Mouse (Mus musculus): ENCODE data around the gene Hoxd8. TPM values are rescaled to one million over a fixed set of nuclear protein-coding genes. Genes with fewer than 3 reads are reported as not detected.

Gene Hoxd8
- polyA plus RNA-seq, 1 experiment from 2014 or later, result 45.6 TPM

- H3K36me3 ChIP-seq (ENCODE audit: insufficient read depth, low read length), result no peaks in the 10 kb centered on the region
- peaks cover 4% of the 10 kb centered on the region; the same call in 1 of the 2 replicates for H3K4me1 ChIP-seq (ENCODE audit: insufficient read depth, low read length)
- no peaks in the 10 kb centered on the region for H3K9me3 ChIP-seq (ENCODE audit: low read length)
- H3K27me3 ChIP-seq (ENCODE audit: insufficient read depth, low read length), result peaks cover 89% of the 10 kb centered on the region
- H3K9ac ChIP-seq (replicated peaks; ENCODE audit: low read length), result no peak within 1 kb of the TSS
- WGBS, result 1% methylated on average over 28 of the region's 28 CpGs
- no peak within 1 kb of the TSS for H3K4me2 ChIP-seq (replicated peaks; ENCODE audit: low read depth, low read length)
- H3K4me3 ChIP-seq (ENCODE audit: low read length), result no peak within 1 kb of the TSS
- no peak within 1 kb of the TSS for H3K27ac ChIP-seq (ENCODE audit: low read length)
- no peak for ATAC-seq (ENCODE audit: low FRiP score, low TSS enrichment)
Measured at GRCm38 (mm10) chr2:74659507-74660005, 44.9 kb upstream of the Hoxd8 start, which contains the start of gene Evx2. Gene Evx2, minus strand, starts transcription at chr2:74659557.

- no peaks in the 10 kb centered on the region for H3K9me3 ChIP-seq (ENCODE audit: low read length)
- H3K4me1 ChIP-seq (ENCODE audit: insufficient read depth, low read length), result peaks cover 2% of the 10 kb centered on the region; the same call in 1 of the 2 replicates
- ATAC-seq (ENCODE audit: low FRiP score, low TSS enrichment), result no peak
- peak overlapping the region; percentile 2; the same call in 1 of the 2 replicates for H3K4me3 ChIP-seq (ENCODE audit: low read length)
- H3K9ac ChIP-seq (replicated peaks; ENCODE audit: low read length), result no peak overlapping the region
- H3K4me2 ChIP-seq (replicated peaks; ENCODE audit: low read depth, low read length), result no peak overlapping the region
- 1% methylated on average over 30 of the region's 30 CpGs for WGBS
- H3K27me3 ChIP-seq (ENCODE audit: insufficient read depth, low read length), result peaks cover 87% of the 10 kb centered on the region
- H3K27ac ChIP-seq (ENCODE audit: low read length), result no peak overlapping the region
- no peaks in the 10 kb centered on the region for H3K36me3 ChIP-seq (ENCODE audit: insufficient read depth, low read length)
Measured at GRCm38 (mm10) chr2:74660421-74661375, 43.7 kb upstream of the Hoxd8 start.

- peaks cover 86% of the 10 kb centered on the region for H3K27me3 ChIP-seq (ENCODE audit: insufficient read depth, low read length)
- WGBS, result under 1% methylated on average over 14 of the region's 14 CpGs
- H3K4me3 ChIP-seq (ENCODE audit: low read length), result peak overlapping the region; percentile 17
- H3K27ac ChIP-seq (ENCODE audit: low read length), result no peak overlapping the region
- H3K9me3 ChIP-seq (ENCODE audit: low read length), result no peaks in the 10 kb centered on the region
- H3K4me2 ChIP-seq (replicated peaks; ENCODE audit: low read depth, low read length), result peak overlapping the region; percentile 35
- no peak overlapping the region for H3K9ac ChIP-seq (replicated peaks; ENCODE audit: low read length)
- ATAC-seq (ENCODE audit: low FRiP score, low TSS enrichment), result peak; percentile 55
- no peaks in the 10 kb centered on the region; the same call in 1 of the 2 replicates for H3K4me1 ChIP-seq (ENCODE audit: insufficient read depth, low read length)
- no peaks in the 10 kb centered on the region for H3K36me3 ChIP-seq (ENCODE audit: insufficient read depth, low read length)
Measured at GRCm38 (mm10) chr2:74661685-74662084, 42.7 kb upstream of the Hoxd8 start.

GRCm38 (mm10) chr2:74663291-74663925, 41.0 kb upstream of the Hoxd8 start:
- H3K4me3 ChIP-seq (ENCODE audit: low read length), result no peak overlapping the region
- H3K36me3 ChIP-seq (ENCODE audit: insufficient read depth, low read length), result no peaks in the 10 kb centered on the region
- H3K27me3 ChIP-seq (ENCODE audit: insufficient read depth, low read length), result peaks cover 91% of the 10 kb centered on the region
- 3% methylated on average over 18 of the region's 18 CpGs for WGBS
- no peak overlapping the region for H3K27ac ChIP-seq (ENCODE audit: low read length)
- no peak overlapping the region; the same call in 1 of the 2 replicates for H3K4me2 ChIP-seq (replicated peaks; ENCODE audit: low read depth, low read length)
- H3K4me1 ChIP-seq (ENCODE audit: insufficient read depth, low read length), result peaks cover 2% of the 10 kb centered on the region
- no peak overlapping the region for H3K9ac ChIP-seq (replicated peaks; ENCODE audit: low read length)
- H3K9me3 ChIP-seq (ENCODE audit: low read length), result no peaks in the 10 kb centered on the region
- no peak for ATAC-seq (ENCODE audit: low FRiP score, low TSS enrichment)

- 4% methylated on average over 7 of the region's 7 CpGs for WGBS
- ATAC-seq (ENCODE audit: low FRiP score, low TSS enrichment), result no peak
- H3K36me3 ChIP-seq (ENCODE audit: insufficient read depth, low read length), result no peaks in the 10 kb centered on the region
- peaks cover 7% of the 10 kb centered on the region for H3K4me1 ChIP-seq (ENCODE audit: insufficient read depth, low read length)
- H3K27me3 ChIP-seq (ENCODE audit: insufficient read depth, low read length), result peaks cover 90% of the 10 kb centered on the region
- no peak overlapping the region for H3K4me2 ChIP-seq (replicated peaks; ENCODE audit: low read depth, low read length)
- H3K9me3 ChIP-seq (ENCODE audit: low read length), result no peaks in the 10 kb centered on the region
- H3K9ac ChIP-seq (replicated peaks; ENCODE audit: low read length), result no peak overlapping the region
- H3K4me3 ChIP-seq (ENCODE audit: low read length), result no peak overlapping the region
- H3K27ac ChIP-seq (ENCODE audit: low read length), result no peak overlapping the region
Measured at GRCm38 (mm10) chr2:74666411-74666810, 38.0 kb upstream of the Hoxd8 start.

GRCm38 (mm10) chr2:74667191-74667841, 37.1 kb upstream of the Hoxd8 start:
- Histone ChIP-seq H3K36me3 (ENCODE audit: insufficient read depth, low read length) (no peaks in the 10 kb centered on the region), H3K4me1 (ENCODE audit: insufficient read depth, low read length) (peaks cover 7% of the 10 kb centered on the region), H3K27me3 (ENCODE audit: insufficient read depth, low read length) (peaks cover 91% of the 10 kb centered on the region), H3K9ac (replicated peaks; ENCODE audit: low read length) (no peak overlapping the region), H3K4me3 (ENCODE audit: low read length) (peak overlapping the region; percentile 48), H3K4me2 (replicated peaks; ENCODE audit: low read depth, low read length) (peak overlapping the region; percentile 82; the same call in 1 of the 2 replicates), H3K9me3 (ENCODE audit: low read length) (no peaks in the 10 kb centered on the region), H3K27ac (ENCODE audit: low read length) (no peak overlapping the region)
- ATAC-seq (ENCODE audit: low FRiP score, low TSS enrichment), result 0 out of 2 replicates have a peak, but pooled peaks have one; percentile 16
- WGBS, result 3% methylated on average over 36 of the region's 36 CpGs

GRCm38 (mm10) chr2:74667842-74668357, 36.5 kb upstream of the Hoxd8 start, which contains the start of gene Hoxd13:
Gene Hoxd13, plus strand, starts transcription at chr2:74668310.
- no peaks in the 10 kb centered on the region for H3K36me3 ChIP-seq (ENCODE audit: insufficient read depth, low read length)
- H3K27me3 ChIP-seq (ENCODE audit: insufficient read depth, low read length), result peaks cover 92% of the 10 kb centered on the region
- H3K4me3 ChIP-seq (ENCODE audit: low read length), result peak within 1 kb of the TSS; percentile 48
- peak within 1 kb of the TSS; percentile 58 for H3K9ac ChIP-seq (replicated peaks; ENCODE audit: low read length)
- peak within 1 kb of the TSS; percentile 82 for H3K4me2 ChIP-seq (replicated peaks; ENCODE audit: low read depth, low read length)
- H3K27ac ChIP-seq (ENCODE audit: low read length), result no peak within 1 kb of the TSS
- ATAC-seq (ENCODE audit: low FRiP score, low TSS enrichment), result peak; percentile 83
- WGBS, result 0% methylated on average over 15 of the region's 51 CpGs
- peaks cover 13% of the 10 kb centered on the region for H3K4me1 ChIP-seq (ENCODE audit: insufficient read depth, low read length)
- no peaks in the 10 kb centered on the region for H3K9me3 ChIP-seq (ENCODE audit: low read length)

GRCm38 (mm10) chr2:74668370-74669229, 35.8 kb upstream of the Hoxd8 start:
- H3K9me3 ChIP-seq (ENCODE audit: low read length), result no peaks in the 10 kb centered on the region
- no peak overlapping the region for H3K27ac ChIP-seq (ENCODE audit: low read length)
- H3K4me2 ChIP-seq (replicated peaks; ENCODE audit: low read depth, low read length), result peak overlapping the region; percentile 82
- peak overlapping the region; percentile 58 for H3K9ac ChIP-seq (replicated peaks; ENCODE audit: low read length)
- peaks cover 92% of the 10 kb centered on the region for H3K27me3 ChIP-seq (ENCODE audit: insufficient read depth, low read length)
- peaks cover 18% of the 10 kb centered on the region for H3K4me1 ChIP-seq (ENCODE audit: insufficient read depth, low read length)
- WGBS, result under 1% methylated on average over 74 of the region's 74 CpGs
- H3K4me3 ChIP-seq (ENCODE audit: low read length), result peak overlapping the region; percentile 48
- ATAC-seq (ENCODE audit: low FRiP score, low TSS enrichment), result peak; percentile 66
- H3K36me3 ChIP-seq (ENCODE audit: insufficient read depth, low read length), result no peaks in the 10 kb centered on the region

Data from kidney, embryonic 16.5 days (tissue).